Mouse (Mus musculus) adrenal gland, adult 2 months (tissue): ENCODE measurements around the gene Rbm17. TPM values are rescaled to one million over a fixed set of nuclear protein-coding genes. Genes with fewer than 3 reads are reported as not detected.
A peak's percentile ranks its signal among the peaks of the same experiment; 100 is the strongest.
"Not testable (repeated sequence)": the region's sequence is repeated elsewhere in the genome, so short reads cannot be mapped to it uniquely, and the experiment has no call there.

Experiments used
- DNase-seq: peaks from one replicate; pipeline ENCODE4 v3.0.0; 2021
- long read RNA-seq: library from polyadenylated mRNA; stranded (forward); transcript quantifications from one replicate; pipeline ENCODE4 v2.0.0, GENCODE M21; 2021
- polyA plus RNA-seq: library from polyadenylated mRNA; depleted of rRNA; stranded (reverse); fragments of >200 nt; gene quantifications from 2 replicates; pipeline ENCODE4 v1.2.3, GENCODE M21; 2012; rRNA removed
- total RNA-seq, 2 experiments: library from RNA; stranded (reverse); gene quantifications; 2 replicates each; pipeline ENCODE4 v1.2.3; 2021

Gene Rbm17
- total RNA-seq (100 to 1,000 TPM in 1 of 2 experiments, 10 to 100 TPM in 1; 98.1 to 104 TPM), polyA plus RNA-seq (12.8 and 21.1 TPM in 2 replicates)
- long read RNA-seq, transcript Rbm17-201 (12 exons, 1,599 nt): major isoform, 43 of 55 reads
- long read RNA-seq, partial matches to known transcripts: 8 of 55 reads
- long read RNA-seq, other reads (novel, unspliced or antisense): 2 of 55 reads

DNA sequence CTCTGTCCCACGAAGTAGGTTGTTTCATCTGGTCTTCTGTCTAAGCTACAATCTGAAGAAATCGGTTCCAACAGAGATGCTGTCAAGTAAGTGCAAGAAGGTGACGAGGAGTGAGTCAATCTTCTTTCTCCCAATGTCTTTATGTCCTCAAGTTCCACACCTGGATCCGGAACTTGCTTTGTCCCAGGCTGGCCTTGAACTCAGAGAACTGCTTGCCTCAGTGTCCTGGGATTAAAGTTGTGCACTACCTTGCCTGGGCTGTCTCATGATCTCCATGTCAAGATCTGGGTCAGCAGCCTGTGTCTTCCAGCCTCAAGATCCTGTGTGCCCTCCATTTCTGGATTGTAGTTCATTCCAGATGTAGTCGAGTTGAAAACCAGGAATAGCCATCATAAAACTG is at the start of gene Rbm17:
Gene Rbm17 (minus strand): TSS at position 101 of the 400 bp plus-strand sequence.
- DNase-seq: no peak

DNA sequence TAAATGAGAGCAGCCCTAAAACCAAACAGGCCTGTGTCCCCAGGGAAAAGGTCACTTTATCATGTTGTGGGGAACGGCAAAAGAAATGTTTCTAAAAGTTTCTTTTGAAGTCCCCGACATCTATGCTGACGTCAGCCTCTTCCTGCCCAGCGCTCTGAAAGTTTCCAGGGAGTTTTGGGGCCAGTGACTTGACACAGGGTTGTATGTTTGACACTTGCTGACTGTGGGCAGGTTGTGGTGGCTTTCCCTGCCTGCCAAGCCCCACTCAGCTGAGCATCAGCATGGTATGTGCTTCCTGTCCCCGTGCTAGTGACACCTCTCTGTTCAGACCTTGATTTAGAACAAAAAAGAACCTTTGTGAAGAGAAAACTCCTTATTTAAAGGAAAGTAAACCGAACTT is 49.4 kb upstream of the Rbm17 start:
- DNase-seq: peak; percentile 33

DNA sequence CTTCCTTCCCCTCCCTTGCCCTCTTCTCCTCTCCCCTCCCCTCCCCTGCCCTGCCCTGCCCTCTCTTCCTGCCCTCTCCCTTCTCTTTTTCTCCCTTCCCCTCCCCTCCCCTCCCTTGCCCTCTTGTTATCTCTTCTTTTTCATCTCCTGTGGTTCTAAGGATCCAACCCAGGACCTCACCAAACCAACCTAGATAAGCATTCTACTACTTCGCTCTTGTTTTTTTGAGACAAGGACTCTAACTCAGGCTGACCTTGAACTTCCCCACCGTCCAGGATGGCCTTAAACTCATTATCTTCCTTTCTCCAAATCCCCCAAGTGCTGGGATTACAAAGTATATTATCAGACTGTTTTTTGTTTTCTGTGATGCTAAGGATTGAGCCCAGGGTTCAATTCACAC is 48.8 kb upstream of the Rbm17 start:
- DNase-seq: no peak

DNA sequence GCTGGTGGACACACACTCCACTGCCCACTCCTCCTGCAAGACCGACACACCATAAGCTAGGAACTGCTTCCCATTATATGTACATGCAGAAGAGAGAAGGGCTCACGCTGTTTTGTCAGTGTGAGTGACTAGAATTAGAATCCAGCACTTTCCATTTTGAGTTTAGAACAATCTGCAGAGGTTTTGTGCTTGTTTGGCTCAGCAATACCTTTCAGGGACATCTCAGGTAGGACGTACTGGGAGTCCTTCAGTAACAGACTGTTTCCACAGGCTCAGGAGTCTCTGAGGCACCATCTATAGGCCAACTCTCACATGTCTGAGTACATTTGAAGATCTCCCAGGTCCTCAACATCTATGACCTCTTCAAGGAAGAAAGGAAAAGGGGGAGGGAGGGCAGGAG is 48.2 kb upstream of the Rbm17 start:
- no peak for DNase-seq

DNA sequence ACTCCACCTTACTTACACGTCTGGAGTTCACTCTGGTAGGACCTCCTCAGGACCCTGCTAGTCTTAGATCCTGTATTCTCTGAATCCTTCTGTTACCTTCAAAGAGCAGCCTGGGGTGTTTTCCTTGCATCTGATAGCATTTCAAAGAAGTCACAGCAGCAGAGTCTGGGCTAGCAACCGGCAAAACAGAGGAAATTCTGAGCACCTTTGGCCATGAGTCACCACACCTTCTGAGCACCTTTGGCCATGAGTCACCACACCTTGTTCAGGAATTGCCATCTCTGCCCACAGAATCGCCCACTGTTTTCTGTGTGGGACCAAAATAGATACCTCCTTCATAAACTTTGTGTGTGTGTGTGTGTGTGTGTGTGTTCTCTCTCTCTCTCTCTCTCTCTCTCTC is 47.5 kb upstream of the Rbm17 start:
- DNase-seq: no peak

DNA sequence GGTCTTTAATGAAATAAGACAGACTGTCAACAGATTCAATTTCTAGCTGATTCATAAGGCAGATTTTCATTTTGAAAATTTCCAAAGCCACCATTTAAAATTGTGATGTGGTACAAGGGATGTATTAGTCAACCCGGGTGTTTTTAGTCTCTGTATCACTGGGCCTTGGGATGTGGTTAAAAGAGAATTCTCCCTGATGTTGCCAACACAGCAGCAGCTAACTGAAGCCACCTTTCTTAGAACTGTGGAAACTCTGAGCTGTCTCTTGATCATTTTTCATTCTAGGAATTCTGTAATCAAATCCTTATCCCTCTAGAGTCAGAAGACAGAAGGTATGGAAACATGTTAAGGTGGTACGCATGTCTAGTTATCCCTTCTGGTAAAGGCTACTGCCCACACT is 41.3 kb upstream of the Rbm17 start:
- DNase-seq: no peak

DNA sequence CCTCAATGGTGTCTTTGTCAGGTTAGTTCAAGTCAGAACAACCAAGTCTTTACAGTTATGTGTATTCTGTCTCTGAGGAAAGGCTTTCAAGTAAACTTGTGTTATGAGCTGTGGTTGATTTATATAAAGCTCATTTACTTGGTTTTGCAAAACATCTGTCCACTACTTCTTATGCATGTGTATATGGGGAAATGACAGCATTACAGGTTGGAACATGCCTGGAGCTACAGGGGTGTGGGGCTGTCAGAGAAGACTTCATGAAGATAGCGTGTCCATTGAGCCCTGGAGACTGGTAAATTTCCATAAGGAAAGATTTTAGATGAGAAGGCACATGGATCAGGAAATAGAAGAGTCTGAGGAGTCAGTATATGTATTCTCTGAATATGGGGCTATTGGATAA is 40.1 kb upstream of the Rbm17 start:
- no peak for DNase-seq

DNA sequence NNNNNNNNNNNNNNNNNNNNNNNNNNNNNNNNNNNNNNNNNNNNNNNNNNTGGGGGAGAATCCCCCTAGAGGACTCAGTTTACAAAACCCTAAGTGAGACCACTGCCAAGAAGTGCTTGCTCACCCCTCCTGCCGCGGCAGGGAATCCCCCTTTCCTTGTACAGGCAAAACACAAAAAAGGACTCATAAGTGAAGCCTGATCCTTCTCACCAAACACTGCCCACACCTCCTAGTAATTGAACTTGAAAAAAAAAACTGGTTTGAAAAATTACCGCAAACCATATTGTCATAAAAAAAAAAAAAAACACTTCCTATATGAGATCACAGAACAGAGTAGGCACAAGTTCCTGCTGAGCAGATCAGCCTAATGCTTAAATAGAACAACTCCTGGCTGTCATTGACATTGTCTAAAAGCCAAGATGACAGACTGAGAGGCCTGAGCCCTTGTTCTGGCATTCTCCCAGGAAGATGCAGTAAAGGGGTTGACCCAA is 38.5 kb upstream of the Rbm17 start, which contains the start of gene Il2ra:
Gene Il2ra (plus strand): TSS at position 357 of the 491 bp plus-strand sequence.
- no peak for DNase-seq

DNA sequence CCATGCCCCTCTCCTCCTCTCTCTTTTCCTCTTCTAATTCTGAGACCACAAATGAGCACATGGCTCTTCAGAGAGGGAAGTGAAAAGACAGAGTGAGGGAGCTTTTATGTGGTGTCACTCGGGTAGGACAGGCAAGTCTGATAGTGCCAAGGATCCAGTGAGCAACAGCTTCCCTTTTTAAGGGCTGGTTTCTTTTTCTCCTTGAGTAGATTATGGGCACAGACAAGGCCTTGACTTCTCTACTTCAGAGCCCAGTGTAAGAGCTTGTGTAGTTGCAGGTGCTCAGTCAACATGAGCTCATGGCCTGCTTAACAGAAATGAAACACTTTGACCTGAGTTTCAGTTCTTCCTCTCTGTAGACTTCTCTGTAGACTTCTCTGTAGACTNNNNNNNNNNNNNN is 33.2 kb upstream of the Rbm17 start:
- no peak for DNase-seq

DNA sequence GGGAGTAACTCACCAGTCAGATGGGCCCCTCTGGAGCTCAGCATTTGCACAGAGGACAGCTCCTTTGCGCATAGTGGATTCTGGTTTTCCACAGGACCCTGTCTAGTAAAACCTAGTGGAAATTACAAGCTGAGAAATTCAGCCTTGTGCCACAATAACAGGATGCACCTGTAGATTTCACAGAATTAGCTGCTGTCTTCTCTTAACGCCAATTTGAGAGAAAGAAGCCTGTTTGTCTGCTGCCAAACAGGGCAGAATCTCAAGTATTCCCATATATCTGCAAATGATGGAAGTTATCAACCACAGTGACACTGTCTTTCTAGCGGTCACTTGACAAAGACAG is 32.2 kb upstream of the Rbm17 start:
- DNase-seq: no peak

DNA sequence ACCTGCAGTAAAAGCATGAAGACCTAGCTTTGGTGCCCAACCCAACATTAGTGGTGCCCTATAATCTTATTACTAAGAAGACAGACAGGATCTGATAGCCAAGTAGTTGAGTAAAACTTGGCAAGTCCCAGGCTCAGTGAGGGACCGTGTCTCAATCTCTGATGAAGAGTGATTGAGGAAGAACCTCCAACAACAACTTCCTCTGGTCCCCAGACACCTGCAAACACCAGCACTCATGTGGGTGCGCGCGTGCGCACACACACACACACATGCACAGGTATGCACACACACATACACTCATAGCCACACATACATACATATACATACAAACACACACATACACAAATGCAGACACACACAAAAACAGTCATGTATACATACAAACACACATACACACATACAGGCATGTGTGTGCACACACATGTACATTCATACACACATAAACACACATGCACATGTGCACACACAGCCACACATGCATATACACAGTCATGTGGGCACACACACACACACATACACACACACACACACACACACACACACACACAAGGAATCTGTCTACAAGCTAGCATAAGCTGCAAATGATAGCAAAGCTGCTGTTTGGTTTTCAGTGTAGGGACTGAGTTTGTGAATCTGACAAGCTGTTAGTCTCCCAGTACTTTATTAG is 31.7 kb upstream of the Rbm17 start:
- no peak for DNase-seq

DNA sequence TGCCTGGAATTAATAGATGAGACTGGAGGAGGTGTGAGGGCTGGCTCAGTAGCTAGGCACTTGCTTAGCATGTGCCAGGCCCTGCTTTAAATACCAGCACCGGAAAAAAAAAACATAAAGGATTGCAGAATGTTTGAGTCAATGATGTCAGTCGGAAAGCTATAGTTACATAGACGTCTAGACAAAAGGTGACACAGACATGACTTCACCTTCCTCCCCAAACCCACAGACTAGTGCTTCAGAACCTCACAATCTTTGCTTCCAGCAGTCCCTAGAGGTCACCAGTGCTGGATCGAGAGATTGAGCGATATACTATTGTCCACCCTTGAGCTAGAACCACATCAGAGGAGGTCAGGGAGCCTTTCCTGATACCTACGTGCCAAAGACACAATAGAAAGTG is 31.1 kb upstream of the Rbm17 start:
- DNase-seq: no peak

DNA sequence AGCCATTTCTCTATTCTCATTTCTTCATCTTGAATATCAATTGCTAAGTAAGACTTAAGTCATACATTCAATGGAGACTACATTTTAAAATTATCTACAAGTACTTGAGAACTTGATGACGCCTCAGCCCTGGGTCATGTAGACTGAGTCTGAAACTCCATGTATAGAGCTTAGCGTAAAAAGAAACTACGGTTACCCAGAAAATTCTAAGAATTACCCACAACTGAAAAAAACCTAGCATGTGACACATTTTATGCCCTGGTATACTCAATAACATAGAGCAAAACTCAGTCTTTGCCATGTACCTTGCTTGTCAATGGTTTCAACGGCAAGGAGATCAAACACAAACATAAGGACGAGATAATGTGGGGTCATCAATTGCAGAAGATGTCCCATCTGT is 21.9 kb upstream of the Rbm17 start, which contains the start of gene Gm17490:
Gene Gm17490 (minus strand): TSS at position 375 of the 400 bp plus-strand sequence.
- no peak for DNase-seq

DNA sequence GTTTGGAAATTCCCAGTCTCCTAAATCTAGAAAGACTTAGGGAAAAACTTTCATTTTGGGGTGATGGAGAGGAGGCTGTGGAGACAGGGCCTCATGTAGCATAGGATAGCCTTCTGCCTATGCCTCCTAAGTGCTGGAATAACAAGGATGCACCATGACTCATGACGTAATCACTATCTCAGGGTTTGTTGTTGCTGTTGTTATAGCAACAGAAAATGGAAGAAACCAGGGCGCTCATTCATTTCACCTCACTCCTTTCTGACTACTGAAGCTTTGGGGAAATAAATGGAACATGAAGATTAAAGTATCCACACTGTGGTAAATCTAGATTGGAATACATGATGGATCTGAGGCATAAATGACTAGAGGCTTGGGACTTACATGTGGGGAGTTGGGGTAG is 19.8 kb upstream of the Rbm17 start:
- DNase-seq: no peak

DNA sequence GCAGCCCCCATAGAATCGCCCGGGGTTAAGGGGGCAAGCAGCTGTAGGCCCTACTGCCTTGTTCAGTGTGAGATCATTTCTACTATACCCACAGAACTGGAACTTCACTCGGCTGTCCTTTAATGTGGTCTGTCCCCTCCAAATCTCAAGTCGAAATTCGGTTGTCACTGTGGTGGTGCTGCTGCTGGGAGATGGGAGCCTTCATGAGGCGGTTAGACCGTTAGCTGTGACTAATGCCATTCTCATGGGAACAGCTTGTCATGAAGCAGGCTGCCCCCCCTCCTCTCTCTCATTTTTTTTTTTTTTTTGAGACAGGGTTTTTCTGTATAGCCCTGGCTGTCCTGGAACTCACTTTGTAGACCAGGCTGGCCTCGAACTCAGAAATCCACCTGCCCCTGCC is 19.2 kb upstream of the Rbm17 start:
- no peak for DNase-seq

DNA sequence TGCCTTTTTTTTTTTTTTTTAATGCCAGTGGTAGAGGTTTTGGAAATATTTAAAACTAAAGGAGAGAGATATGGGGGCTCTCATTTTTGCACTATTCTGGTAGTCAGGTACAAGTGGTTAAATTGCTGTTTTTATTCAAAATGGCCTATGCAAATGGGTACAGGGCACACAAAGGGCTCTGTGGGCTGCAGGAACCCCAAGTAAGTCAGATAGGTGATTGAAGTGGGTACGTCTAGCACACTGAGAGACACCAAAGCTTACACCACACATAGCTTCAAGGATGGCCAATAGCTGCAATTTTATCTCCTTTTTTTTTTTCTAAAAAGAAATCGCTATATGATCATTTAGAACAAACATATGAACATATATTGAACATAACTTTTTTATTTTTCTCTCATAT is 15.6 kb upstream of the Rbm17 start:
- DNase-seq: no peak

DNA sequence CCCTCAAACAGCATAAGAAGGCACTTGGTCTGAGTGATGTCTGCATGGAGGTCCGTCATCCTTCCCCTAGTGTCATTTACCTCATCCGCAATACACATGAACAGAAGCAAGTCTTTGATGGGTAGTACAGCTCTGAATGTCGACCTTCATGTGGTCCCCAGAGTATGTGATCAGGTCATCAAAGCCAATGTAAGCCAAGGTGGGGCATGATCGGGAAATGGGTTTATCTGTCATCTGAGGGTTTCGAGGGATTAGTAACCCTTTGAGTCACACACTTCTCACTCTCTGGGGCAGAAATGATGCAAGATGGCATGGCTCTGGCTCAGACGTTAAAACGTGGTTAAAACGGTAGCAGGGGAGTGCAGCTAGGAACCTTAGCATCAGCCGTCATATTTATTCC is 12.9 kb upstream of the Rbm17 start:
- DNase-seq: no peak

DNA sequence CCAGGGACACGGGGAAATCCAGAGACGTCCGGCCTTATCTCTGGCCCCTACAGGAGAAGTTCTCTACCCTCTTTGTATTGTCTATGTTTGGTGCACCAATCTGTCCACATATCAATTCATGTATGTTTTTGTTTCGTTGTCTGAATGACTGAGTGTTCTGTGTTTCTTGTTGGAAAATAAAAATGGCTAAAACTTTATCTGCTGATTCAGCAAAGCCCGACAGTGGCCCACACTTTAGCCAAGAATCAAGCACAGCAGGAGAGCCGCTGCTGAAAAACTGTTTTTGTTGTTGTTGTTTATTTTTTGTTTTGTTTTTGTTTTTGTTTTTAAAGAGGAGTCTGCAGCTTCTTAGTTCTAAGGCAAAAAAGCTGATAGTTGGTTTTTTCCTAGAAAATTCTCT is 9.0 kb upstream of the Rbm17 start:
- not testable (repeated sequence) for DNase-seq

DNA sequence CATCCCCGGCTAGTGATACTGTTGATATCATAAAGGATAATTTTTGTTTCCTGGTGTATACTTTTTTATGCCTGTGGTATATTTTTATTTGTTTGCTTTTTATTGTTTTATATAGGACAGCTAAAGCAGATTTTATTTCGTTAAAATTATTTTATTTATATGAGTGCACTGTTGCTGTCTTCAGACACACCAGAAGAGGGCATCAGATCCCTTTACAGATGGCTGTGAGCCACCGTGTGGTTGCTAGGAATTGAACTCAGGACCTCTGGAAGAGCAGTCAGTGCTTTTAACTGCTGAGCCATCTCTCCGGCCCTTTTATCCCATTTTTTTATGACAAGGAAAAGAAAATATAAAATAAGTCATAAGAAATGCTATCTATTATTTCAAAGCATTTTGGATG is 2.8 kb upstream of the Rbm17 start:
- DNase-seq: not testable (repeated sequence)

DNA sequence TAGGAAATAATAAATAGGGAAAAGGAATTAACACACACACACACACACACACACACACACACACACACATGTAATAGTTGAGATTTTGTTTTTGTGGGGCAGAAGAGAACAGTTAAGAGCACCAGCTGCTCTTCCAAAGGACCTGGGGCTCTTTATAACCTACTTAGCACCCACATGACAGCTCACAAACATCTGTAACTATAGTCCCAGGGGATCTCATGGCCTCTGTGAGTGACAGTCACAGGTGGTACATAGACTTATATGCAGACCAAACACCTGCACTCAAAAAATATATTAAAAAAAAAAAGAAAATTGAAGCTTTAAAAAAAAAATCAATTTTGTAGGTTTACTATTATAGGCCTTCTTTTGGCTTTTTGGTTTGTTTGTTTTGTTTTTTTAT is 958 bp upstream of the Rbm17 start:
- no peak for DNase-seq

DNA sequence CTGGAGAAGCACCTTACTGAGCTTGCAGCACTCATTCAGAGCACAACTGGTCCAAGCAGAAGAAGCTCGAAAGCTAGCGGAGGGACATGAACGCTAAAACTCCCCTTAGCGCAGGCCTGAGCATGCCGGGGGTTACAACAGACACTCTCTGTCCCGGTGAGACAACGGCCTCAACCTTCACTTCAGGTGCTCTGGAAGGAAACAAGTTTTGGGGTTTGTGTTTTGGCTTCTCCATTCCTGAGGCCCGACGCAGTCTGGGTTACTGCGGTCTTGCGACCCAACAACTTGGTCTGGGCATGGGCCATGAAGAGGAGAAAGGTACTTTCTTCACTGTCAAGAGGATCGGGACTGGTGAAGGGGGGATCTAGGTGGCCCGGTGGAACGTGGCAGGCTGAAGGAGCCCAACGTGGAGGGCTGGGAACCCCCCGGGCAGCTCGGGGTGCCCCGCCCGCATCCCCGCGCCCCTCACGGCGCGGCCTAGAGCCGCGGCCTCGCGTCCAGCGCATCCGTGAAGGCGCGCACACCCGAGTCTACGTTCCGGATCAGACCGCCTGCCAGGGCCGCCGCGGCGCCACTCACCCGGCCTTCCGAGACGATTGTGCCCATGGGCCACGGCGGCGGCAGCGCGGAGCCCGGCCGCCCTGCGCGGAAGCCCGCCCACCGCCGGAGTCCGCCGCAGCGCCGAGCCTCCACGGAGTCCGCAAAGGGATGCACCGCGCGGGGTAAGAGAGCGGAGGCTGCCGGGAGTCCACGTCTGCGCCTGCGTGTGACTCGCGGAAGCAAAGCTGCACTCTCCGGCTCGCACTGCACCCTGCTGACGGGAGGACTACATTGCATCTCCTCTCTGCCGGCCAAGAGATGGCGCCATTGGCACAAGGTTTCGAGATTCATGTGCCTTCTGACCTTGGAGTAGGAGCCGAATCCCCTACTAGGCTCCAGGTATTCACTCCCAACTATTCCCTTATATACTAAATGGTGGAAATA is 1.2 kb downstream of the Rbm17 start:
- DNase-seq: peak; percentile 96

DNA sequence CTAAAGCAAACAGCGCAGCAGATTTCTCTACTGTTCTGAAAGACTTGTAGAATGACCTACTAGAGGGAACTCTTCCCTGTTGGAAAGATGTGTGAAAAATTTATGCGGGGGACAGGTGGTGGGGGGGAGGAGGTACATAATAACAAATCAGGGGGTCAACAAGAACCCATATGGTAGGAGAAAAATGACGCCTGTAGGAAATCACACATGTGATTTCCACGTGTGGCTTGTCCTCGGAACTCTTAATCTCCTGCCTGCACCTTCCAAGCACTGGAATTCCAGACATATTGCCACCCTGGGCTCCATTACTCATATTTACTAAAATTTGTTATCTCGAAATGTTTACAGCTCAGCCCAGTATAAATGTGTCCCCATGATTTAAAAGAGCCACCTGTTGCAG is 2.2 kb downstream of the Rbm17 start:
- no peak for DNase-seq

DNA sequence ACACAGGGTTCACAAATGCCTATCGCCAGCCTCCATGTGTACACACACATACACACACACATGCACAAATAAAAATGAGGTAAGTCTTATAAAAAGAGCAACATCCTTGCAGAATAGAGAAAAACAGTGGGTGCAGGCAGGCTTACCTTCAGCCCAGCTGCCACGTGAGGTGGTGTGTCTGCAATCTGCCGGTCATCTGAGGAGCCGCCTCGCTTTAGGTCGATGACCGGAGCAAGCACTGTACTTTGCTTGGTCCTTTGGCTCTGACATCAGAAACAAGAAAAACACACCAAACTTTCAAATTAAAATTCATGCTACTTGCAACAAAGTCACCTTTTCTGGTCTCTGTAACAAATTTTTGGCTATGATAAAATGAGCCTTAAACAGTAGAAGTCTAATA is 6.0 kb downstream of the Rbm17 start:
- no peak for DNase-seq
